Mouse (Mus musculus) C2C12 (cell line): Measurements from ENCODE around the gene Olfr633.

ENCODE experiments used
- CTCF ChIP-seq: IDR thresholded peaks from one replicate; pipeline ENCODE4 v1.5.1; 2011; ENCODE audit not compliant: control insufficient read depth, insufficient read depth, insufficient read length
- USF1 ChIP-seq: IDR thresholded peaks from one replicate; pipeline ENCODE4 v1.6.1; 2011; ENCODE audit warnings: low read depth, mild to moderate bottlenecking, control low read depth, moderate library complexity

DNA sequence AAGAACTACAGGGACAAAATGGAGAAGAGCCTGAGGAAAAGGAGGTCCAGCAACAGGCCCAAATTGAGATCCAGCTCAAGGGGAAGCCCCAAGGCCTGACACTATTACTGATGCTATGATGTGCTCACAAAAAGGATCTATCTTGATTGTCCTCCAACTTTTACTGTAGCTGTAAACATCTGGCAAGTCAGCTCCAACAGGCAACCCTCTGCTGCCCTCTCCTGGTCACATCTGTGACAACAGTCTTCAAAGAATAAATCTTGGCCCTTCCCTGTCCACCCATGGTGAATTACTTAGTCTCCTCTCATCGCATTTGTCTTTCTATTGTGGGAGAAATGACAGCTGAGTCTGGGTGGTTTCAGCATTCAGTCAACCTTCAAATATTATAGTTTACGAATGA, 1.5 kb upstream of the Olfr633 start:
- TF ChIP-seq CTCF (peak; percentile 15), USF1 (no peak)
